Mouse (Mus musculus): ENCODE results near the gene Pnpla8. TPM values are rescaled to one million over a fixed set of nuclear protein-coding genes. Genes with fewer than 3 reads are reported as not detected.

Gene Pnpla8
- polyA plus RNA-seq, 1 experiment = 4.6 TPM

GRCm38 (mm10) chr12:44209824-44210752 lies 11.1 kb upstream of the Pnpla8 start, which contains the start of gene Dnajb9:
TSS of gene Dnajb9 (minus strand) at chr12:44210326.
- peaks cover 5% of the 10 kb centered on the region for H3K36me3 ChIP-seq (ENCODE audit: control insufficient read depth, insufficient read depth, low read length)
- peak within 1 kb of the TSS; percentile 86 for H3K27ac ChIP-seq (ENCODE audit: insufficient read depth, low read length)
- H3K4me1 ChIP-seq (ENCODE audit: control insufficient read depth, insufficient read depth, insufficient read length) = no peaks in the 10 kb centered on the region; the same call in 1 of the 2 replicates
- no peaks in the 10 kb centered on the region for H3K27me3 ChIP-seq (ENCODE audit: control insufficient read depth, insufficient read depth, low read length)
- under 1% methylated on average over 77 of the region's 77 CpGs for WGBS
- TF ChIP-seq POLR2A (IDR thresholded peaks at IDR 0.05; ENCODE audit: low read depth, low read length) (peak; percentile 99), CTCF (IDR thresholded peaks at IDR 0.05; ENCODE audit: extremely low read depth, insufficient read depth, insufficient read length, insufficient replicate concordance) (peak; percentile 67)
- H3K4me3 ChIP-seq (ENCODE audit: extremely low read depth, insufficient read depth, insufficient read length) = peak within 1 kb of the TSS; percentile 84
- peak; percentile 99 for DNase-seq (ENCODE audit: low read depth in 1 of 2, low spot score in 2 of 2)

GRCm38 (mm10) chr12:44211555-44211954 lies 9.6 kb upstream of the Pnpla8 start:
- WGBS = 58% methylated on average over 3 of the region's 3 CpGs
- TF ChIP-seq CTCF (IDR thresholded peaks at IDR 0.05; ENCODE audit: extremely low read depth, insufficient read depth, insufficient read length, insufficient replicate concordance) = no peak
- no peak for TF ChIP-seq POLR2A (IDR thresholded peaks at IDR 0.05; ENCODE audit: low read depth, low read length)
- Histone ChIP-seq H3K4me3 (ENCODE audit: extremely low read depth, insufficient read depth, insufficient read length) (no peak overlapping the region), H3K27me3 (ENCODE audit: control insufficient read depth, insufficient read depth, low read length) (no peaks in the 10 kb centered on the region), H3K36me3 (ENCODE audit: control insufficient read depth, insufficient read depth, low read length) (no peaks in the 10 kb centered on the region), H3K4me1 (ENCODE audit: control insufficient read depth, insufficient read depth, insufficient read length) (no peaks in the 10 kb centered on the region; the same call in 1 of the 2 replicates), H3K27ac (ENCODE audit: insufficient read depth, low read length) (no peak overlapping the region)
- DNase-seq (ENCODE audit: low read depth in 1 of 2, low spot score in 2 of 2) = no peak

- peaks cover 7% of the 10 kb centered on the region for H3K27me3 ChIP-seq (ENCODE audit: control insufficient read depth, insufficient read depth, low read length)
- whole genome bisulfite sequencing = 6% methylated on average over 89 of the region's 89 CpGs
- TF ChIP-seq POLR2A (IDR thresholded peaks at IDR 0.05; ENCODE audit: low read depth, low read length) = no peak
- no peak for TF ChIP-seq CTCF (IDR thresholded peaks at IDR 0.05; ENCODE audit: extremely low read depth, insufficient read depth, insufficient read length, insufficient replicate concordance)
- DNase-seq (ENCODE audit: low read depth in 1 of 2, low spot score in 2 of 2) = no peak
- H3K27ac ChIP-seq (ENCODE audit: insufficient read depth, low read length) = no peak overlapping the region
- no peaks in the 10 kb centered on the region for H3K36me3 ChIP-seq (ENCODE audit: control insufficient read depth, insufficient read depth, low read length)
- H3K4me1 ChIP-seq (ENCODE audit: control insufficient read depth, insufficient read depth, insufficient read length) = peaks cover 2% of the 10 kb centered on the region
- peak overlapping the region; percentile 58 for H3K4me3 ChIP-seq (ENCODE audit: extremely low read depth, insufficient read depth, insufficient read length)
These were observed 634 bp downstream of the Pnpla8 start for GRCm38 (mm10) chr12:44221651-44222356.

GRCm38 (mm10) chr12:44223044-44223443 lies 1.9 kb downstream of the Pnpla8 start:
- Histone ChIP-seq H3K4me1 (ENCODE audit: control insufficient read depth, insufficient read depth, insufficient read length) (peaks cover 2% of the 10 kb centered on the region), H3K4me3 (ENCODE audit: extremely low read depth, insufficient read depth, insufficient read length) (no peak overlapping the region), H3K36me3 (ENCODE audit: control insufficient read depth, insufficient read depth, low read length) (no peaks in the 10 kb centered on the region), H3K27ac (ENCODE audit: insufficient read depth, low read length) (no peak overlapping the region), H3K27me3 (ENCODE audit: control insufficient read depth, insufficient read depth, low read length) (peaks cover 7% of the 10 kb centered on the region)
- TF ChIP-seq POLR2A (IDR thresholded peaks at IDR 0.05; ENCODE audit: low read depth, low read length) = no peak
- TF ChIP-seq CTCF (IDR thresholded peaks at IDR 0.05; ENCODE audit: extremely low read depth, insufficient read depth, insufficient read length, insufficient replicate concordance) = no peak
- 91% methylated on average over 3 of the region's 3 CpGs for WGBS
- DNase-seq (ENCODE audit: low read depth in 1 of 2, low spot score in 2 of 2) = no peak

- no peak for DNase-seq (ENCODE audit: low read depth in 1 of 2, low spot score in 2 of 2)
- 29% methylated on average over 3 of the region's 3 CpGs for WGBS
- TF ChIP-seq CTCF (IDR thresholded peaks at IDR 0.05; ENCODE audit: extremely low read depth, insufficient read depth, insufficient read length, insufficient replicate concordance) (no peak), POLR2A (IDR thresholded peaks at IDR 0.05; ENCODE audit: low read depth, low read length) (no peak)
These were observed 3.5 kb downstream of the Pnpla8 start for GRCm38 (mm10) chr12:44224650-44225049.

GRCm38 (mm10) chr12:44241090-44241489 lies 19.9 kb downstream of the Pnpla8 start:
- no peaks in the 10 kb centered on the region for H3K36me3 ChIP-seq (ENCODE audit: control insufficient read depth, insufficient read depth, low read length)
- H3K4me3 ChIP-seq (ENCODE audit: extremely low read depth, insufficient read depth, insufficient read length) = no peak overlapping the region
- WGBS = 42% methylated on average over 7 of the region's 7 CpGs
- no peak for TF ChIP-seq POLR2A (IDR thresholded peaks at IDR 0.05; ENCODE audit: low read depth, low read length)
- no peak for TF ChIP-seq CTCF (IDR thresholded peaks at IDR 0.05; ENCODE audit: extremely low read depth, insufficient read depth, insufficient read length, insufficient replicate concordance)
- H3K27me3 ChIP-seq (ENCODE audit: control insufficient read depth, insufficient read depth, low read length) = no peaks in the 10 kb centered on the region
- peaks cover 16% of the 10 kb centered on the region; the same call in 1 of the 2 replicates for H3K4me1 ChIP-seq (ENCODE audit: control insufficient read depth, insufficient read depth, insufficient read length)
- DNase-seq (ENCODE audit: low read depth in 1 of 2, low spot score in 2 of 2) = peak; percentile 57 to 79
- peak overlapping the region; percentile 28 for H3K27ac ChIP-seq (ENCODE audit: insufficient read depth, low read length)

More at GRCm38 (mm10) chr12:44224650-44225049, 3.5 kb downstream of the Pnpla8 start:
- H3K4me1 ChIP-seq (ENCODE audit: control insufficient read depth, insufficient read depth, insufficient read length) = peaks cover 2% of the 10 kb centered on the region
- no peak overlapping the region for H3K27ac ChIP-seq (ENCODE audit: insufficient read depth, low read length)
- H3K36me3 ChIP-seq (ENCODE audit: control insufficient read depth, insufficient read depth, low read length) = no peaks in the 10 kb centered on the region
- no peak overlapping the region for H3K4me3 ChIP-seq (ENCODE audit: extremely low read depth, insufficient read depth, insufficient read length)
- H3K27me3 ChIP-seq (ENCODE audit: control insufficient read depth, insufficient read depth, low read length) = peaks cover 7% of the 10 kb centered on the region
